Mouse (Mus musculus): Measurements from ENCODE around the gene Gm10837.

DNA sequence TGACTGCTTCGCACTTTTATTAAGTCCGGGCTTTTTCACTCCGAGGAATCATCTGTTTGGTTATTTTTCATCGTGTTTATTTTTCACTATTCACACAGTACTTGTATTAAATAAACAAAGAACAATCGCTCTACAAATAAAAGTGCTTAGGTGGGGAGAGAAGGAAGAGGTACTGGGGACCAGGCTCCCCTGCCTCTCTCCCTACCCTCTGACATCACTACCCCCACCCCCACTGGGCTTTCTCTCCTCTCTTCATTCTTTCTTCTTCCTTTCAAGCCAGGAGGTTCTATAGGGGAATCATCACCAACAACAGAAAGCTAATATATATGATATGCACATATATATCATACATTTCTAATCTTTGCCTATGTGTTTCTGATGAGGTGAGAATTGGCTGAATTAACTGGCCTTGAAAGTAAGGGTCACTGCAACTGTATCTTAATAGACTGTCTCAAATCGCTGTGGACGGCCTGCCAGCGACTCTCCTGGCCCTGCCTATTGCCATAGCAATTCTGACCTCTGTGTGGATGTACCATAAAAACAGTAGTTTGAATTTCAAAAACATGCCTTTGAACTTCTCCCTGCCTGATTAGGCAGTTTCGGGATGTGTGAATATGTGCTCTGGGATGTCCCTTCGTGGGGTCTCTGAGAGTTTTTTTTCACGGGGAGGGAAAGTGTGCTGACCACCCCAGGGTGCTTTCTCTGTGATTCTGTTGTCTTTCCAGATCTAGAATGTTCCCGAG, 36.2 kb upstream of the Gm10837 start:
- TF ChIP-seq GATA1 (IDR thresholded peaks at IDR 0.05; ENCODE audit: borderline replicate concordance, low read length), result no peak
- no peak for TF ChIP-seq FLI1 (IDR thresholded peaks at IDR 0.05; ENCODE audit: low read length)
